Mouse (Mus musculus): ENCODE results near the gene Sec61a1. TPM values are rescaled to one million over a fixed set of nuclear protein-coding genes. Genes with fewer than 3 reads are reported as not detected.

The Sec61a1 gene
- total RNA-seq, 1 experiment from 2014 or later = 110 TPM

GRCm38 (mm10) chr6:88483111-88483510 lies 35.6 kb downstream of the Sec61a1 start:
- no peak for ATAC-seq (replicated peaks; ENCODE audit: insufficient number of reproducible peaks, low FRiP score, low TSS enrichment, poor library complexity, severe bottlenecking)

DNA sequence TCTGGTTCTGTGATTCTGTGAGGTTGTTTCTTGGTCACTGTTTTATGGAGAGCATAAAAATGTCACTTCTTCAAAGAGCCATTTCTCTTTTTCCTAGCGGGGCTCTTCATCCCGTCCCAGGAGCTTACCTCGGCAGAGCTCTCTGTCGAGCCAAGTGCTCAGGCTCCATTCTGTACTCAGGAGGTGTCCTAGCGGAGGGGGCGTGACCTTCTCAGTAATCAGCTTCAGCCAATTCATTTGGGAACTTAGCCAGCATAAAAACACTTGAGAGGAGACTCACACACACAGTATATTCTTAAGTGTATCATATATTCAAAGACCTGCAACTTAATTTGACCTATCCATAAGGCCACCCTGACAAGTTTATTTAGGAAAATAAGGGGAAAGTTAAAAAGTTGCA lies 38.3 kb downstream of the Sec61a1 start:
- ATAC-seq (replicated peaks; ENCODE audit: insufficient number of reproducible peaks, low FRiP score, low TSS enrichment, poor library complexity, severe bottlenecking) = no peak

DNA sequence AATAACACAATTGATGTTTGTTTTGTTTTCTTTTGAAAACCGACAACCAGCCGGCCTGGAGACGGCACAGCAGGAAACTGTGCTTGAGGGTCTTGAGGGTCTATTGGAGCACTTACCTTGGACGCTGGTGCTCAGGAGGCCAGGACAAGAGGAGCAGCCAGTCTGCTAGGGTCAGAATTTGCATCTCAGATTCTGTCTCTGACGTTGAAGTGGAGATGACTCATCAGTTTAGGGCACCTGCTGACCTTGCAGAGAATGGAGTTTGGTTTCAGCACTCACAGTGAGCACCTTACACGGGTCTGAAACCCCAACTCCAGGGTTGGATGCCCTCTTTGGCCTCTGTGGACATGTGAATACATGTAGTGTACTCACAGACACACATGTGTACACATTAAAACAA lies 48.8 kb downstream of the Sec61a1 start:
- no peak for ATAC-seq (replicated peaks; ENCODE audit: insufficient number of reproducible peaks, low FRiP score, low TSS enrichment, poor library complexity, severe bottlenecking)

GRCm38 (mm10) chr6:88465181-88465920 lies 53.4 kb downstream of the Sec61a1 start, which contains the start of gene Ruvbl1:
Gene Ruvbl1, plus strand, starts transcription at chr6:88465409.
- ATAC-seq (replicated peaks; ENCODE audit: insufficient number of reproducible peaks, low FRiP score, low TSS enrichment, poor library complexity, severe bottlenecking) = peak; percentile 99

DNA sequence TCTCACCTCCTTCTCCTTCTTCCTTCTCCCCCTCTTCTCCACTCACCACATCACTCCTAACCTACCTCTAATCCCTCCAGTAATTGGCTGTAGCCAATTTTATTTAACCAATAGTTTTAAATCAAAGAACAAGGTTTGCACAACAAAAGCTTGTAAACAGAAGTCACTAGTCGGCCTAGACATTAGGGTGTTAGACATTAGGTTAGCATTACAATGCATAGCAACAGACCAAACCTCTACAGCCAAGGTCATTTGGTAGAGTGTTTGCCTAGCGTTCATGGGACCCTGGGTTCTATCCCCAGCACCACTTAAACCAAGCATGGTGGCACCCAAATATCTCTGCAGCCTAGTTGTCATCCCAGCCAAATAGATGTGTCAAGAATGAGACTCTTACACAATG lies 64.2 kb downstream of the Sec61a1 start:
- ATAC-seq (replicated peaks; ENCODE audit: insufficient number of reproducible peaks, low FRiP score, low TSS enrichment, poor library complexity, severe bottlenecking) = no peak

Other genes starting within 250 kb of the Sec61a1 start
- gene Eefsec, start 72.4 kb downstream of the Sec61a1 start, total RNA-seq (2017) = 7.5 to 11.4 TPM (median 8.0 TPM) in 3 replicates
- gene Ruvbl1, start 53.5 kb downstream of the Sec61a1 start, total RNA-seq (2017) = 44.6 to 62.5 TPM (median 55.5 TPM) in 3 replicates
- not detected in 3 replicates for gene Kbtbd12, start 119.0 kb upstream of the Sec61a1 start, total RNA-seq (2017)
- gene Mgll, start 205.5 kb upstream of the Sec61a1 start, total RNA-seq (2017) = 1.9 to 3.9 TPM in 2 of 3 replicates, not detected in the other

Measured in monocyte, adult 5-6 weeks (primary cell).